Mouse (Mus musculus) thymus, adult 2 months (tissue): Measurements from ENCODE around the gene Csnk1e.

Experiments
- CTCF ChIP-seq: fragments of 200-500 bp; IDR thresholded peaks from 2 replicates; pipeline ENCODE4 v1.5.1; 2012; ENCODE audit warnings: mild to moderate bottlenecking, control low read depth, low read length, moderate library complexity, borderline replicate concordance; ENCODE audit not compliant: control insufficient read depth, poor library complexity, insufficient read depth; ENCODE audit errors: extremely low read depth
- POLR2A ChIP-seq: fragments of 200-500 bp; IDR thresholded peaks from 2 replicates; pipeline ENCODE4 v1.6.1; 2012; ENCODE audit warnings: mild to moderate bottlenecking, low read length, control low read depth, moderate library complexity; ENCODE audit not compliant: control insufficient read depth, poor library complexity, insufficient read depth; ENCODE audit errors: extremely low read depth

- no peak for TF ChIP-seq POLR2A
- TF ChIP-seq CTCF: no peak
Measured at GRCm38 (mm10) chr15:79370281-79370843, 85.0 kb downstream of the Csnk1e start.
